Mouse (Mus musculus) forebrain, embryonic 15.5 days (tissue): ENCODE results near the gene Epn2. TPM values are rescaled to one million over a fixed set of nuclear protein-coding genes. Genes with fewer than 3 reads are reported as not detected.

ENCODE experiments used
- ATAC-seq: fragments of 200-750 bp; cut with Nextera tagmentation; replicated peaks from 2 replicates; pipeline ENCODE4 v1.8.0; 2017; ENCODE audit warnings: mild to moderate bottlenecking, moderate TSS enrichment, moderate library complexity
- H3K27ac ChIP-seq: fragments of 300-500 bp; sonication (generic); replicated peaks from 2 replicates; pipeline ENCODE4 v1.5.1; 2015; ENCODE audit warnings: mild to moderate bottlenecking, inconsistent platforms
- H3K27me3 ChIP-seq: fragments of 300-500 bp; sonication (generic); 2 replicates; pipeline ENCODE4 v1.6.1; 2015; ENCODE audit warnings: inconsistent platforms
- H3K36me3 ChIP-seq: fragments of 300-500 bp; sonication (generic); 2 replicates; pipeline ENCODE4 v1.6.1; 2015; ENCODE audit warnings: mild to moderate bottlenecking, inconsistent platforms
- H3K4me1 ChIP-seq: fragments of 300-500 bp; sonication (generic); 2 replicates; pipeline ENCODE4 v1.6.1; 2015; ENCODE audit warnings: inconsistent platforms
- H3K4me2 ChIP-seq: fragments of 300-500 bp; sonication (generic); replicated peaks from 2 replicates; pipeline ENCODE4 v1.6.1; 2015; ENCODE audit warnings: mild to moderate bottlenecking, inconsistent platforms
- H3K4me3 ChIP-seq: fragments of 300-500 bp; sonication (generic); 2 replicates; pipeline ENCODE4 v1.5.1; 2015; ENCODE audit warnings: mild to moderate bottlenecking, inconsistent platforms
- H3K9ac ChIP-seq: fragments of 300-500 bp; sonication (generic); replicated peaks from 2 replicates; pipeline ENCODE4 v1.6.1; 2015; ENCODE audit warnings: mild to moderate bottlenecking, inconsistent platforms
- H3K9me3 ChIP-seq: fragments of 300-500 bp; sonication (generic); 2 replicates; pipeline ENCODE4 v1.6.1; 2016; ENCODE audit warnings: inconsistent platforms
- WGBS: fragments of 180-500 bp; shearing (Covaris S2); methylation state at CpG from one replicate; pipeline ENCODE4 v1.1.7; 2015; ENCODE audit warnings: mixed read lengths; 5-methylcytosine and 5-hydroxymethylcytosine counted together
- polyA plus RNA-seq: library from polyadenylated mRNA; unstranded; fragments of >200 nt; fragmentation: Nextera tagmentation; extraction: Ambion mirVana; gene quantifications from 2 replicates; pipeline ENCODE4 v1.2.1, GENCODE M21; 2015

Epn2 gene
- polyA plus RNA-seq, 1 experiment from 2014 or later, result 67.3 TPM

- 4% methylated on average over 20 of the region's 20 CpGs for WGBS
- ATAC-seq, result peak; percentile 89
- Histone ChIP-seq H3K36me3 (peaks cover 19% of the 10 kb centered on the region), H3K9me3 (no peaks in the 10 kb centered on the region), H3K4me3 (peak within 1 kb of the TSS; percentile 23), H3K4me2 (peak within 1 kb of the TSS; percentile 39), H3K4me1 (peaks cover 65% of the 10 kb centered on the region), H3K27ac (peak within 1 kb of the TSS; percentile 97), H3K27me3 (no peaks in the 10 kb centered on the region), H3K9ac (peak within 1 kb of the TSS; percentile 17)
These were observed 94.6 kb downstream of the Epn2 start, which contains the start of gene Mfap4 for GRCm38 (mm10) chr11:61484613-61485540. Gene Mfap4, plus strand, starts transcription at chr11:61485431.

DNA sequence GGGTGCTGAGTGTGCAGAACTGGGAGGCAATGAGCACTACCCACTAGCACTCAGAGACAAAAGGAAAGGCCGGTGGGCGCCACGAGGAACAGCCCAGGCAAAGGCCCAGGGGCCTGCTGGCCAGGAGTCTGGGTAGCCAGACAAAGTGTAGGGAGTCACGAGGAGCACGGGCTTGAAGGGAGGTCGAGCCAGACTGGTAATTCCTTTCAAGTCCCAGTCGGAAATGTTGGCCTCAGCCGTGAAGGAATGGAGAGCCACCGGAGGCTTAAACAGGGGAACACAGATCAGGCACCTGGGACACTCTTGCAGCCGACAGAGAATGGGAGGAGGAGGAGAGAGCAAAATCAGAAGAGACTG, 95.3 kb downstream of the Epn2 start:
- Histone ChIP-seq H3K27ac (peak overlapping the region; percentile 97), H3K4me2 (peak overlapping the region; percentile 39), H3K27me3 (no peaks in the 10 kb centered on the region), H3K9me3 (no peaks in the 10 kb centered on the region), H3K4me1 (peaks cover 59% of the 10 kb centered on the region), H3K36me3 (peaks cover 12% of the 10 kb centered on the region), H3K9ac (peak overlapping the region; percentile 10), H3K4me3 (no peak overlapping the region)
- peak; percentile 26 for ATAC-seq
- WGBS, result 11% methylated on average over 10 of the region's 10 CpGs

- Histone ChIP-seq H3K4me2 (no peak overlapping the region), H3K4me3 (no peak overlapping the region), H3K27me3 (no peaks in the 10 kb centered on the region), H3K9me3 (no peaks in the 10 kb centered on the region), H3K36me3 (peaks cover 3% of the 10 kb centered on the region; the same call in 1 of the 2 replicates), H3K9ac (no peak overlapping the region), H3K27ac (peak overlapping the region; percentile 97), H3K4me1 (peaks cover 53% of the 10 kb centered on the region)
- ATAC-seq, result no peak
- WGBS, result 30% methylated on average over 13 of the region's 13 CpGs
These were observed 96.2 kb downstream of the Epn2 start for GRCm38 (mm10) chr11:61483226-61483845.

DNA sequence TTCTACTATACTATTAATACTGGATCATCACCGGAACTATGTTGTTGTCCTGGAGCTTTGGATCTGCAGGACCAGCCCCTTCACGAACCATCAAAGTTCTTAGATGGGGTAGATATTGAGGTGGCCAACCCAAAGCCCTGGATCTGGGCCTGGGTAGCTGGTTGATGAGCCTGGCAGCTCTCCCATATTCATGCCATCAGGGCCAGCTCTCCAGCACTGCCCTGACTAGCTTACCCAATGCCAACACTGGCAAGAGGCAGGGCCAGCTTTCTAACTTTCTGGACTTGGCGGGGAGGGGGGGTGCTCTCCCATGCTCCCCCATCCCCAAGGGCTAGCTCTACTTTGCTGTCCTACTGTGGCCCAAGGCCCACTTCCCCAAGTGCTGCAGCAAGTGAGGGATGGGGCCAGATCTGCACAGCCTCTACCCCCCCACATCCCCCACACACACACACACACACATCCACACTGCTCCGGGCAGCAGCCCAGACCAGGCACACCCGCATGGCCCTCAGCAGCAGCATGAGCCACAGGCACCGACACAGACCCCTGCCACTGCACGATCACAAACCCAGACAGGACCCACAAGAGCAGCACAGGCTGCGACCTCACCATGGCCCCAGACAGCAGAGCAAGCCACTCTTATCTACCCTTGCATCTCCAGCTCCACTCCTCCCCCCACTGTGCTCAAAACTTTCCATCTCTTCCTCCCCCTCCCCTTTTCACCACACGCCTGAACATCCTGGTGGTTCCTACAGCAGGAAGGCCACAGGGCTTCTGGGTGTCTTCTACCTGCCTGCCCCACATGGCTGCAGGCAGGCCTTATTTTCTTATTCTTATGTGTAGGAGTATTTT, 98.0 kb downstream of the Epn2 start:
- 76% methylated on average over 9 of the region's 9 CpGs for WGBS
- Histone ChIP-seq H3K27ac (no peak overlapping the region), H3K4me3 (no peak overlapping the region), H3K27me3 (no peaks in the 10 kb centered on the region), H3K36me3 (no peaks in the 10 kb centered on the region), H3K9me3 (no peaks in the 10 kb centered on the region), H3K9ac (no peak overlapping the region), H3K4me2 (no peak overlapping the region), H3K4me1 (peaks cover 46% of the 10 kb centered on the region)
- no peak for ATAC-seq

DNA sequence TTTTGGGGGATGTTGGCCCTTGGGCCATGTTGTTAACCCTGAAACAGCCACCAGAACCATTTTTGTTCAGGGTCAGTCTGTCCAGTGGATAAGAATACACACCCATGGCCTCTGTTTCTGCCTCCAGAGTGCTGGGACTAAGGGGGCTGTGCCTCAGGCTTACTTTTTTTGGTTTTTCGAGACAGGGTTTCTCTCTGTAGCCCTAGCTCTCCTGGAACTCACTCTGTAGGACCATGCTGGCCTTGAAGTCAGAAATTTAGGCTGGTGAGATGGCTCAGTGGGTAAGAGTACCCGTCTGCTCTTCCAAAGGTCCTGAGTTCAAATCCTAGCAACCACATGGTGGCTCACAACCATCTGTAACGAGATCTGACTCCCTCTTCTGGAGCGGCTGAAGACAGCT, 100.7 kb downstream of the Epn2 start:
- Histone ChIP-seq H3K9ac (no peak overlapping the region), H3K4me2 (no peak overlapping the region), H3K9me3 (no peaks in the 10 kb centered on the region), H3K4me1 (peaks cover 20% of the 10 kb centered on the region), H3K4me3 (no peak overlapping the region), H3K36me3 (no peaks in the 10 kb centered on the region), H3K27ac (no peak overlapping the region), H3K27me3 (no peaks in the 10 kb centered on the region)
- WGBS, result 96% methylated on average over 4 of the region's 4 CpGs
- no peak for ATAC-seq

DNA sequence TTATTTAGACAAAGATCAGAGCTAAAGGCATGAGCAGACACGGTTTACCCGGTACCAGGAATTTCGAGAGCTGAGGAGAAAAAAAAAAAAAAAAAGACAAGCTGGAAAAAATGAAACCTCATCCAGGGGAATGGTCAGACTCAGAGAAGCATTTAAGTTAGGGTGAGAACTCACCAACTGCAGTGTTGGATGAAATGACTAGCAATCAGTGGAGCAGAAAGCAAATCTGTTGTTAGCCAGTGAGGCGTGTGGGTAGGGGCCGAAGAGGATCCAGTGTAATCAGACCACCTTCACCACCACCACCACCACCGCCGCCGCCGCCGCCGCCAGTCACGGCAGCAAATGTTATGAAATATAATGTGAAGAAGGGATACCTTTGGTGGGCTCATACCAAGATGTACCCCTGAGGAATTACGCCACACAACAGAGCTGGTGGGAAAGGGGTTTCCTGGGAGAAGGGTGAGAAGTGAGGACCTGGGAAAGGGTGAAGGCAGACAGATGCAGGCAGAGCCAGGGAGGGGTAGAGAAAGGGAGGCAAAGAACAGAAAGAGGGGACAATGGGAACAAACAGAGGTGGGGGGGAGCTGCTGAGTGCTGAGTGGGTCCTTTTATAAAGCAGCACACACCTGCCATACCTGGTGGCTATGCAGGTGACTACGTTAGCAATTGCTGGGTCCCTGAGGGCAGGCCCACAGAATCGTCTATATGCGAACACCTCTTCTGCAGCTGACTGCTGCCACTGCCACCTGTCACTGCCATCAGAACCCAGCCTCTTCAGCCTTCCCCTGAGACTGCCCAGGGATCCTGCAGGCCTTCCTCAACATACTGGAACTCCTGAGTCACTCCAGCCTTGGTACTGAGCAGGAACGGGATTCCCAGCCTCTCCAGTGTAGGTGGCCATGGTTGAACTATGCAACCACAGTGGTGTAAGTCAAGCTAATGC, 101.7 kb downstream of the Epn2 start:
- H3K27ac ChIP-seq, result no peak overlapping the region
- H3K4me3 ChIP-seq, result no peak overlapping the region
- H3K27me3 ChIP-seq, result no peaks in the 10 kb centered on the region
- peaks cover 12% of the 10 kb centered on the region for H3K4me1 ChIP-seq
- H3K4me2 ChIP-seq, result peak overlapping the region; percentile 31; the same call in 1 of the 2 replicates
- 40% methylated on average over 17 of the region's 17 CpGs for WGBS
- H3K9me3 ChIP-seq, result no peaks in the 10 kb centered on the region
- ATAC-seq, result no peak
- H3K36me3 ChIP-seq, result no peaks in the 10 kb centered on the region
- no peak overlapping the region for H3K9ac ChIP-seq

GRCm38 (mm10) chr11:61476786-61477382, 102.6 kb downstream of the Epn2 start:
- H3K27ac ChIP-seq, result no peak overlapping the region

DNA sequence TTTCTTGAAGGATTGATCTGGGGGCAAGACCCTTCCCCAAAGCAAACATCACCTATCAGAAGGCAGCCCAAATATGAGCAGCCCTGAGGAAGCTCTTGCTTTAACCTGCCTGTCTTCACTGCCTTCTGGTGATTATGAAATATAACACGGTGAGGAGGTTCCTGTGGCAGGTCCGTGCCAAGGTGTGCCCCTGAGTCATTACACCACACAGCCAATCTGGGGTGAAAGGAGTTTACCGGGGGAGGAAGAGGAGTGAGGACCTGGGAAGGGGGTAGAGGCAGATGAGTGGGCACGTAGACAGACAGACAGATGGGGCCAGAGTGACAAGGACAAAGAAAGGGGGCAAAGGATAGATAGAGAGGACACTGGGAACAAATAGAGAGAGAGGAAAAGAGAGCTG, 105.9 kb downstream of the Epn2 start:
- Histone ChIP-seq H3K27me3 (no peaks in the 10 kb centered on the region), H3K27ac (no peak overlapping the region), H3K9me3 (no peaks in the 10 kb centered on the region), H3K36me3 (no peaks in the 10 kb centered on the region), H3K9ac (no peak overlapping the region), H3K4me2 (no peak overlapping the region), H3K4me1 (peaks cover 12% of the 10 kb centered on the region), H3K4me3 (no peak overlapping the region)
- WGBS, result 78% methylated on average over 4 of the region's 4 CpGs
- no peak for ATAC-seq

More at GRCm38 (mm10) chr11:61476786-61477382, 102.6 kb downstream of the Epn2 start:
- H3K9me3 ChIP-seq, result no peaks in the 10 kb centered on the region
- H3K4me3 ChIP-seq, result peak overlapping the region; percentile 21
- H3K36me3 ChIP-seq, result no peaks in the 10 kb centered on the region
- ATAC-seq, result no peak
- H3K4me1 ChIP-seq, result peaks cover 12% of the 10 kb centered on the region
- WGBS, result 48% methylated on average over 12 of the region's 12 CpGs
- H3K4me2 ChIP-seq, result peak overlapping the region; percentile 31
- H3K9ac ChIP-seq, result peak overlapping the region; percentile 13; the same call in 1 of the 2 replicates
- H3K27me3 ChIP-seq, result no peaks in the 10 kb centered on the region

GRCm38 (mm10) chr11:61470880-61471279, 108.6 kb downstream of the Epn2 start:
- Histone ChIP-seq H3K9ac (no peak overlapping the region), H3K4me2 (no peak overlapping the region), H3K4me1 (no peaks in the 10 kb centered on the region), H3K4me3 (no peak overlapping the region), H3K27ac (no peak overlapping the region), H3K9me3 (no peaks in the 10 kb centered on the region), H3K36me3 (no peaks in the 10 kb centered on the region), H3K27me3 (no peaks in the 10 kb centered on the region)
- no peak for ATAC-seq

- no peak for ATAC-seq
- H3K9me3 ChIP-seq, result no peaks in the 10 kb centered on the region
- no peak overlapping the region for H3K4me2 ChIP-seq
- H3K9ac ChIP-seq, result no peak overlapping the region
- 71% methylated on average over 7 of the region's 7 CpGs for WGBS
- H3K27ac ChIP-seq, result no peak overlapping the region
- no peaks in the 10 kb centered on the region for H3K36me3 ChIP-seq
- H3K27me3 ChIP-seq, result no peaks in the 10 kb centered on the region
- H3K4me3 ChIP-seq, result no peak overlapping the region
- peaks cover 5% of the 10 kb centered on the region; the same call in 1 of the 2 replicates for H3K4me1 ChIP-seq
These were observed 110.1 kb downstream of the Epn2 start for GRCm38 (mm10) chr11:61469317-61469917.
